Mouse (Mus musculus): ENCODE data around the gene Nab2. TPM values are rescaled to one million over a fixed set of nuclear protein-coding genes. Genes with fewer than 3 reads are reported as not detected.
A peak's percentile ranks its signal among the peaks of the same experiment; 100 is the strongest.

Gene Nab2
- polyA plus RNA-seq (2016; fragmentation: Nextera tagmentation; extraction: Ambion mirVana): 3.7 and 4.6 TPM in 2 replicates

DNA sequence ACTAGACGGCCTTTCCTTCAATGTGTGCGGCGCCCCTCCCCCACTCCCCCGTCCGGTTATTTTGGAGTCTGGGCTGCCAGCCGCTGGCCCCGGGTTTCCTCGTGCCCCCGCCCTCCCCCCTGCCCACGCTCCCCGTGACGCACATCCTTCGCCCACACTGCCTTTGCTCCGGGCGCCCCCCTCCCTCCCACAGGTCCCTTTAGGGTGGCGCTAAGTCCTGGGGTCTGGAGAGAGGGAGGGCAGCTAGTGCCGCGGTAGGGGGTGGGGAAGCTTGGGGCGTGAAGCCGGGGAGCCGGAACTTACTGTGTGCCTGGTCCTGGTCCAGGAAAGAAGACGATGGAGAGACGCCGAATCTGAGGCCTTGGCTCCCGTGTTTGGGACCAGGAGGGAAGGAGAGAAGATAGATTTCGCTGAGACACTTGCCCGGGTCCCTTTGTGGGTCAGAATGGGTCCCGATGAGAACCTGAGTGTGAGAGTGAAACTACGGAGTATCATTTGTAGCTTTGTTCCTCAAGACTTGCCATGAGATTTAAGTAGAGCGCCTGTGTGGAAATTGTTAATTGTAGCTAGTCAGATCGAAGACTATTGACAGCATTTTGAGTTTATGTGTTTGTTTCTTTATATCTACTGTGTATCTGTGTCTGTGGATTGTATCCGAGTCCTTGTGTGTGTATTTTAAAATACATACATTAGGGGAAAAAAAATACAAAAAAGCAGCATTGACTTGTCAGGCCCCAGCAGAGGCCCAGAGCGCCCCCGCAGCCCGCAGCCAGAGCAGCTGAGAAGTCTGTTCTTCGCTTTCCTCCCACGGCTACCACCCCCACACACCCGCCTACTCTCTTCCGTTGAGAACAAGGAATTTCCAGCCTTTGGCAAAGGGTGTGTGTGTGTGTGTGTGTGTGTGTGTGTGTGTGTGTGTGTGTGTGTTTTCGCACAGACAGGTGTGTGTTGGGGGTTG lies at the start of gene Nab2:
TSS of gene Nab2 (minus strand) at position 476 of the 958 bp plus-strand sequence.
- Histone ChIP-seq H3K4me3 (replicated peaks) (peak within 1 kb of the TSS; percentile 57), H3K27ac (peak within 1 kb of the TSS; percentile 74), H3K36me3 (replicated peaks) (no peaks in the 10 kb centered on the region), H3K9ac (peak within 1 kb of the TSS; percentile 58), H3K27me3 (peaks cover 65% of the 10 kb centered on the region), H3K4me2 (peak within 1 kb of the TSS; percentile 97), H3K4me1 (peaks cover 54% of the 10 kb centered on the region), H3K9me3 (no peaks in the 10 kb centered on the region)
- ATAC-seq (ENCODE audit: low FRiP score): peak; percentile 28; the same call in 1 of the 2 replicates
- 4% methylated on average over 40 of the region's 40 CpGs for WGBS

DNA sequence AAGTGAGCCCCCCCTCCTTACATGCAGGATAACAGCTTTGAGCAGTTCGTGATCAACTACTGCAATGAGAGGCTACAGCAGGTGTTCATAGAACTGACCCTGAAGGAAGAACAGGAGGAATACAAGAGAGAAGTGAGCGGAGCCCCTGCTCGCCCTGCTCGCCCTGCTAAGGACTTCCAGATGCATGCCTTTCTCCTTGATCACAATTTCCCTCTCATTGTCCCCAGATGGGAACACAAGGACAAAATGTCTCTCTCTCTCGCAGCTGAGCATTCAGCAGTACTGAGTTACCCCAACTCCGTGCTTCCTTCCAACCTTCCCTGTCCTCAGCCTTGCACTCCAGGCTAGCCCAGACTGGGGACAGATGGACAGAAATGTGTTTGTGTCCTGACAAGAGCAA lies 44.4 kb upstream of the Nab2 start:
- Histone ChIP-seq H3K4me2 (no peak overlapping the region), H3K27me3 (no peaks in the 10 kb centered on the region), H3K9me3 (no peaks in the 10 kb centered on the region), H3K27ac (no peak overlapping the region), H3K4me3 (replicated peaks) (no peak overlapping the region), H3K36me3 (replicated peaks) (no peaks in the 10 kb centered on the region), H3K9ac (no peak overlapping the region), H3K4me1 (no peaks in the 10 kb centered on the region)
- ATAC-seq (ENCODE audit: low FRiP score): no peak
- WGBS: 79% methylated on average over 6 of the region's 6 CpGs

DNA sequence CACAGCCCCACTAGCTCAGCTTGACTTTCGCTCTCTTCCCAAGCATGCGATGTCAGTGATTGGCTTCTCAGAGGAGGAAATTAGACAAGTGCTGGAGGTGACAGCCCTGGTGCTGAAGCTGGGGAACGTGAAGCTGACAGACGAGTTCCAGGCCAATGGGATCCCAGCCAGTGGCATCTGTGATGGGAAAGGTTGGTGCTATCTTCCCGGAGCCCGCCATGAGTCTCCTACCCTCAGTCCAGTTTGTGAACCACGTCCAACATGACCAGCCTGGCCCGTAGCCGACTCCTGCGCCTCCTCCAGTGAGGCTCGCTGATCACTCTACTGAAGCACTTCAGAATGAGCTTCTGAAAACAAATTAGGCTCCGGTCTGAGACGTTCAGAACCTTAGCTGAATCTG lies 42.0 kb upstream of the Nab2 start:
- 89% methylated on average over 13 of the region's 13 CpGs for WGBS
- H3K4me2 ChIP-seq: no peak overlapping the region
- no peak overlapping the region for H3K9ac ChIP-seq
- ATAC-seq (ENCODE audit: low FRiP score): no peak
- H3K36me3 ChIP-seq (replicated peaks): no peaks in the 10 kb centered on the region
- H3K4me1 ChIP-seq: no peaks in the 10 kb centered on the region
- H3K27ac ChIP-seq: no peak overlapping the region
- H3K4me3 ChIP-seq (replicated peaks): no peak overlapping the region
- no peaks in the 10 kb centered on the region for H3K9me3 ChIP-seq
- no peaks in the 10 kb centered on the region for H3K27me3 ChIP-seq

DNA sequence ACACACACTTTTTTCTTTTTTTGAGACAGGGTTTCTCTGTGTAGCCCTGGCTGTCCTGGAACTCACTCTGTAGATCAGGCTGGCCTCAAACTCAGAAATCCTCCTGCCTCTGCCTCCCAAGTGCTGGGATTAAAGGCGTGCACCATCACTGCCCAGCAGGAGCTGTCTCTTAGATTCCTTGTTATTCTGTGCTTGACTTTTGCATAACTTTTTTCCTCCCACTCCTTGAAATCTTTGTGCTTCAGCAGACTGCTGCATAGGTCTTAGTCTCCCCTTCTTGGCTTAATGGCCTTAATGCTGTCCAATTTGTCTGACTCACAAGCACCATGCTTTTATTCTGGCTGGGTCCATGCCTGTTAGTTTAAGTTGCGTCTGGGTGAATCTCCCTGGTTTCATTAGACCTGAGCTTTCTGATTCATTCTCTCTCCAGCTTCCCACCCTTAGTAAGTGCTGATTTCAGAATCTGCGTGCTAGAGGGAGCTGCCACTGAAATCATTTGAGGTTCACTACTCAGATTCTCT lies 40.5 kb upstream of the Nab2 start:
- Histone ChIP-seq H3K4me1 (no peaks in the 10 kb centered on the region), H3K9ac (no peak overlapping the region; the same call in 1 of the 2 replicates), H3K4me3 (replicated peaks) (no peak overlapping the region), H3K27ac (no peak overlapping the region), H3K9me3 (no peaks in the 10 kb centered on the region), H3K36me3 (replicated peaks) (no peaks in the 10 kb centered on the region), H3K4me2 (no peak overlapping the region), H3K27me3 (no peaks in the 10 kb centered on the region)
- 83% methylated on average over 3 of the region's 3 CpGs for WGBS
- ATAC-seq (ENCODE audit: low FRiP score): no peak

DNA sequence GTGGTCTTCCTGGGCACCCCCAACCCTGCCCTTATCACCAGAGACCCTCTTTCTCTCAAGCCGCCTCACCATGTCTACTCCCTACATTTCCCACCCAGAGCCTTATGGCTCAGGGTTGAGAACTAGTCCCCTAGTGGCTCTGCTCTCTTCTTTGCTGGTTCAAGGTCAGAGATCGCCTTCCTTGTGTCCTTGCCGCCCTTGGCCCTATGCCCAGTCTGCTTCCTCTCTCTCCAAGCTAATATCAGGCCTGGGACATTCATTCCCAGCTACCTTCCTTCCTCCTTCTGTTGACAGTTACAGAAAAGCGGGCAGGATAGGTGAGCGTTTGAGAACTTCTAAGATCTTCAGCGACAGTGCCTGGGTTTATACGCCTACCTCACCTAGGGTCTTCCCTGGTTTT lies 39.4 kb upstream of the Nab2 start:
- Histone ChIP-seq H3K4me2 (no peak overlapping the region), H3K4me1 (no peaks in the 10 kb centered on the region), H3K9ac (no peak overlapping the region), H3K4me3 (replicated peaks) (no peak overlapping the region), H3K27ac (no peak overlapping the region), H3K9me3 (no peaks in the 10 kb centered on the region), H3K36me3 (replicated peaks) (no peaks in the 10 kb centered on the region), H3K27me3 (no peaks in the 10 kb centered on the region)
- ATAC-seq (ENCODE audit: low FRiP score): no peak
- 93% methylated on average over 7 of the region's 7 CpGs for WGBS

DNA sequence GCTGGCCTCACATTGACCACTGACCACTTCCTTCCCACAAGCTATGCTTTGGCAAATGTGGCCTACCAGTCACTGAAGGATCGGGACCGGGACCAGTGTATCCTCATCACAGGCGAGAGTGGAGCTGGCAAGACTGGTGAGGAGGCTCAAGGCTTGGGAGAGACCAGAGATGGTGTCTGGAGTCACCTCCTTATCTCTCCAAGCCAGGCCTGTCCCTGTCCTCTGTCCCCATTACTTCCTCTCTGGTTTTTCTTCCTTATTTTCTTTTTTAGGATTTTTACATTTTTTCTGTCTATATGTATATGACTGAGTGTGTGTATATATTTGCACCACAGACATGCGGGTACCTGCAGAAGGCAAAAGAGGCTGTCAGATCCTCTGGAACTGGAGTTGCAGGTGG lies 37.4 kb upstream of the Nab2 start:
- 96% methylated on average over 4 of the region's 4 CpGs for WGBS
- ATAC-seq (ENCODE audit: low FRiP score): no peak
- H3K27ac ChIP-seq: no peak overlapping the region
- H3K9me3 ChIP-seq: no peaks in the 10 kb centered on the region
- no peaks in the 10 kb centered on the region for H3K27me3 ChIP-seq
- no peaks in the 10 kb centered on the region for H3K4me1 ChIP-seq
- H3K4me2 ChIP-seq: no peak overlapping the region
- H3K9ac ChIP-seq: no peak overlapping the region
- no peaks in the 10 kb centered on the region for H3K36me3 ChIP-seq (replicated peaks)
- H3K4me3 ChIP-seq (replicated peaks): no peak overlapping the region

DNA sequence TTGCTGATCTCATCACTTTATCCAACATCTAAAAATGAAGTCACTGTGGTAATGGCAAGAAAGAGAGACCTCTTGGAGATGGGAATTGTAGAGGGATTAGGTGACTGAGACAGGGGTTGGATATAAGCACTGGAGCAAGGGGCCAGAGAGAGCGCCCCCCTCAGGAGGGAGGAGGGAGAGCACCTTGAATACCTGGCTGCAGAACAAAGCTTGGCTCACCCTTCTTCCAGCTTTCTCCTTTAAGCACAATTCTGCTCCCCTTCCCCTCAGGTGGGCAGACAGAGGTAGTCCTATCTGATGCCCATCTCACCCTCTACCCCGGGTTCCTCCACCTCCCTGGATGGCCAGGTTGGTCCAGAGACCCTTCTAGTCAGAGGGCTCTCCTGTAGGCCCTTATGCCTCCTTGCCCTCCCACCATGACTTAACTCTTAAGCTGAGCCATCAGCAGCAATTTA lies 36.4 kb upstream of the Nab2 start, which contains the start of gene Myo1a:
TSS of gene Myo1a (plus strand) at position 405 of the 455 bp plus-strand sequence.
- H3K4me1 ChIP-seq: no peaks in the 10 kb centered on the region
- H3K36me3 ChIP-seq (replicated peaks): 0 out of 2 replicates have a peak, but pooled peaks cover 4% of the 10 kb centered on the region
- no peak within 1 kb of the TSS for H3K27ac ChIP-seq
- no peak within 1 kb of the TSS for H3K4me3 ChIP-seq (replicated peaks)
- ATAC-seq (ENCODE audit: low FRiP score): no peak
- 79% methylated on average over 2 of the region's 2 CpGs for WGBS
- no peaks in the 10 kb centered on the region for H3K9me3 ChIP-seq
- no peaks in the 10 kb centered on the region for H3K27me3 ChIP-seq
- H3K4me2 ChIP-seq: no peak within 1 kb of the TSS
- H3K9ac ChIP-seq: no peak within 1 kb of the TSS

DNA sequence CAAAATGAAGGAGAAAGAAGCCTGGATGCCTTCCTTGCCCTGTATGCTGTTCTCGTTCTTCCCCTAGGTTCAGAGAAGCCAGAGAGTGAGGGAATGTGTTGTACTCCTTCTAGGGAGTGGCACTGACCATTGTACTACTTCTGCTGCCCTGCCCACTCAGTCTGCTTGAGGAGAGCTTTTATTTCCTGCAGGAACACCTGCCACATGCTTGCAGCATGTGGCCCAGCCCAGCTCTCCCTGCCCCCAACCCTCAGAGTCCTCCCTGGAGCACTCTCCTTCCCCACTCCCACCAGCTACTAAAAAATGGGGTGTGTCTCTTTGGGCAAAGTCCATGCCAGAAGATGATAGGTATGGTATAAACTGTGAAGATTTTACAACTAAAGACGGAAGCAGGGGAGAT lies 35.9 kb upstream of the Nab2 start:
- Histone ChIP-seq H3K9me3 (no peaks in the 10 kb centered on the region), H3K27me3 (no peaks in the 10 kb centered on the region), H3K27ac (no peak overlapping the region), H3K4me2 (no peak overlapping the region), H3K9ac (no peak overlapping the region), H3K4me3 (replicated peaks) (no peak overlapping the region), H3K36me3 (replicated peaks) (peaks cover 4% of the 10 kb centered on the region; the same call in 1 of the 2 replicates), H3K4me1 (no peaks in the 10 kb centered on the region)
- 70% methylated on average over 2 of the region's 2 CpGs for WGBS
- no peak for ATAC-seq (ENCODE audit: low FRiP score)

DNA sequence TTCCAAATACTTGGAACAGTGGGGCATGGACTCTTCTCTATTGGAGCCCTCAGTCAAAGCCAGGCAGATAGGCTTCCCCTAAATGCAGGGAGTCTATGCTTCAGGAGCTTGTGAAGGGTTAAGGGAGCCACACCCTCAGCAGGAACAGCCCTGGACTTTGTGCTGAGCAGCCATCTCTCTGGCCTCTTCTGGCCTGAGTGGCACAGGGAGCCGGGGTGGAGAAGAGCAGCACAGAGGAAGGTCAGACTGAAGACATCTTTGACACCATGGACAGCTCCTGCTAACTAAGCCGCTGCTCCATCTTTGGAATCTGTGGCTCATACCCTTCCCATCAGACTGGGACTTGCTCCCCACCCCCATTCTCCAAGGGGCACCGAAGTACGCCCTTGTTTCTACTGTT lies 34.9 kb upstream of the Nab2 start:
- ATAC-seq (ENCODE audit: low FRiP score): no peak
- no peaks in the 10 kb centered on the region for H3K4me1 ChIP-seq
- no peaks in the 10 kb centered on the region for H3K9me3 ChIP-seq
- H3K9ac ChIP-seq: no peak overlapping the region
- H3K27ac ChIP-seq: no peak overlapping the region
- 58% methylated on average over 4 of the region's 4 CpGs for WGBS
- H3K4me2 ChIP-seq: no peak overlapping the region
- peaks cover 12% of the 10 kb centered on the region for H3K36me3 ChIP-seq (replicated peaks)
- no peak overlapping the region for H3K4me3 ChIP-seq (replicated peaks)
- no peaks in the 10 kb centered on the region for H3K27me3 ChIP-seq

DNA sequence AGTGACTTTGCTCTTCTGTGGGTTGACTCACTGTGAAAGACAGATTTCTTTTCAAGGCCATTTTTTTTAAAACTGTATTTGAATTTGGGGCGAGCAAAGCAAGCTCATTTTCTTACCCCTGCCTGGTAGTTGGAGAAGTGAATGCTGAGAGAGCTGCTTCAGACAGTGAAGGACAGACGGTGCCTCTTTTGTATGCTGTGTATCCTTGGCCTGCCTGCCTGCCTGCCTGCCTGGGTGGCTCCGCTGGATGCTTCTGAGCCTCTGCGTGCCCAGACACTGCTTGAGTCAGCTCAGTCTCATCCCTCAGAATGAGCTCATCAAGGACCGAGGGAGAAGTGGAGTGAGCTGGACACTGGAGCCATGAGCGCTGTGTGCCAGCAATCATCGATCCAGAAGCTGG lies 30.6 kb upstream of the Nab2 start:
- no peaks in the 10 kb centered on the region for H3K9me3 ChIP-seq
- H3K4me3 ChIP-seq (replicated peaks): no peak overlapping the region
- no peak overlapping the region for H3K9ac ChIP-seq
- no peak overlapping the region for H3K4me2 ChIP-seq
- WGBS: 95% methylated on average over 7 of the region's 7 CpGs
- no peak for ATAC-seq (ENCODE audit: low FRiP score)
- no peak overlapping the region for H3K27ac ChIP-seq
- H3K36me3 ChIP-seq (replicated peaks): peaks cover 43% of the 10 kb centered on the region
- no peaks in the 10 kb centered on the region for H3K4me1 ChIP-seq
- H3K27me3 ChIP-seq: no peaks in the 10 kb centered on the region

DNA sequence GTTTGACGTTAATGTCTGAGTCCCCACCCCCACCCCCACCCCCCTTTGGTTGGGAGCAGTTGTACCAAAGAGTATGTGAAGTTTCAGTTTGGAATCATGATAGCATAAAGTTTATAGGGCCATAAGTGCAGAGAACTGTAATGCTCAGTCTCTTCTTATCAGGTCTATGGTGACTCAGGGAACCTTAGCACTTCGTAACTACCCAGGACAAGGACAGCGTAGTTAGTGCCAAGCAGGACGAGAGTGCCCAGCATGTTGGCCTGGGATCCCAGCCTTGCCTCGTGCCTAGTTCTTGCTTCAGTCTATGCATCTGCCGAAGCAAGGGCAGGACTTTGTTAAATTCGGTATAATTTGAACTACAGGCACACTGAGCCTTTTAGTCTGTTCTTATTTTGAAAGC lies 27.4 kb upstream of the Nab2 start:
- Histone ChIP-seq H3K36me3 (replicated peaks) (peaks cover 63% of the 10 kb centered on the region), H3K4me2 (no peak overlapping the region), H3K27ac (no peak overlapping the region), H3K27me3 (no peaks in the 10 kb centered on the region), H3K4me1 (no peaks in the 10 kb centered on the region), H3K4me3 (replicated peaks) (no peak overlapping the region), H3K9ac (no peak overlapping the region), H3K9me3 (no peaks in the 10 kb centered on the region)
- WGBS: 92% methylated on average over 7 of the region's 7 CpGs
- no peak for ATAC-seq (ENCODE audit: low FRiP score)

DNA sequence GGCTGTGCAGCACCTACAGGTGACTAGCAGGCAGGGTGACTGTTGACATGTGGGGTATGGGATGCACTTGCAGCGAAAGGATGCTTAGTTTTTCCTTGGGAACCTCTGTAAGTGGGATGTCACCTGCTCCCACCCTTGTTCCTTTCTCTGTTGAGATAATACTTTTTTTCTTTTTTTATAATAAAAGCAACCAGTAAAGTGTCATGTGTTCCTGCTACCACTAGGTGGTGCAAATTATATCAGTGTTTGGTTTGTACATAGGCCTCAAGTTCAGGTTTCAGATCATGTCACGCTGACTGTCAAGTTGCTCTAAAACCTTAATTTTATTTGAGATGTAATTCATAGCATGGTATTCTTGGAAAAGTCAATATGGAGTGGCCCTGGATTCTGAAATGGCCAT lies 26.3 kb upstream of the Nab2 start:
- H3K9me3 ChIP-seq: no peaks in the 10 kb centered on the region
- no peak overlapping the region for H3K4me2 ChIP-seq
- H3K36me3 ChIP-seq (replicated peaks): peaks cover 66% of the 10 kb centered on the region
- H3K4me3 ChIP-seq (replicated peaks): no peak overlapping the region
- 64% methylated on average over 2 of the region's 2 CpGs for WGBS
- no peaks in the 10 kb centered on the region for H3K27me3 ChIP-seq
- no peaks in the 10 kb centered on the region for H3K4me1 ChIP-seq
- ATAC-seq (ENCODE audit: low FRiP score): 0 out of 2 replicates have a peak, but pooled peaks have one; percentile 27
- no peak overlapping the region for H3K27ac ChIP-seq
- no peak overlapping the region for H3K9ac ChIP-seq

Measured in forebrain, embryonic 12.5 days (tissue).